Mouse (Mus musculus) stomach, postnatal 0 days (tissue): ENCODE measurements around the gene Nfkb1.

Source experiments
- CTCF ChIP-seq: IDR thresholded peaks from 2 replicates; pipeline ENCODE4 v1.5.1; 2016; ENCODE audit warnings: antibody characterized with exemption, low read depth, mild to moderate bottlenecking, moderate library complexity
- EP300 ChIP-seq: optimal IDR thresholded peaks from 2 replicates; pipeline ENCODE3; 2016; ENCODE audit warnings: antibody characterized with exemption

GRCm38 (mm10) chr3:135586060-135586459 is 105.3 kb downstream of the Nfkb1 start:
- TF ChIP-seq CTCF = no peak
- TF ChIP-seq EP300 = no peak
